Mouse (Mus musculus): ENCODE data around the gene Gpr25.

- TF ChIP-seq EP300 (IDR thresholded peaks at IDR 0.05; ENCODE audit: insufficient read depth, low read depth, low read length) = no peak
- no peak for TF ChIP-seq POLR2A (IDR thresholded peaks at IDR 0.05; ENCODE audit: insufficient read depth, low read depth, low read length)
- peak; percentile 80 for TF ChIP-seq CTCF (IDR thresholded peaks at IDR 0.05)
These were observed 45.8 kb upstream of the Gpr25 start for GRCm38 (mm10) chr1:136306424-136306823.
